Mouse (Mus musculus): ENCODE results near the gene Polr3g. TPM values are rescaled to one million over a fixed set of nuclear protein-coding genes. Genes with fewer than 3 reads are reported as not detected.

Polr3g gene
- total and polyA plus RNA-seq, 3 experiments = 26.2 to 79.4 (median 36.8) TPM

DNA sequence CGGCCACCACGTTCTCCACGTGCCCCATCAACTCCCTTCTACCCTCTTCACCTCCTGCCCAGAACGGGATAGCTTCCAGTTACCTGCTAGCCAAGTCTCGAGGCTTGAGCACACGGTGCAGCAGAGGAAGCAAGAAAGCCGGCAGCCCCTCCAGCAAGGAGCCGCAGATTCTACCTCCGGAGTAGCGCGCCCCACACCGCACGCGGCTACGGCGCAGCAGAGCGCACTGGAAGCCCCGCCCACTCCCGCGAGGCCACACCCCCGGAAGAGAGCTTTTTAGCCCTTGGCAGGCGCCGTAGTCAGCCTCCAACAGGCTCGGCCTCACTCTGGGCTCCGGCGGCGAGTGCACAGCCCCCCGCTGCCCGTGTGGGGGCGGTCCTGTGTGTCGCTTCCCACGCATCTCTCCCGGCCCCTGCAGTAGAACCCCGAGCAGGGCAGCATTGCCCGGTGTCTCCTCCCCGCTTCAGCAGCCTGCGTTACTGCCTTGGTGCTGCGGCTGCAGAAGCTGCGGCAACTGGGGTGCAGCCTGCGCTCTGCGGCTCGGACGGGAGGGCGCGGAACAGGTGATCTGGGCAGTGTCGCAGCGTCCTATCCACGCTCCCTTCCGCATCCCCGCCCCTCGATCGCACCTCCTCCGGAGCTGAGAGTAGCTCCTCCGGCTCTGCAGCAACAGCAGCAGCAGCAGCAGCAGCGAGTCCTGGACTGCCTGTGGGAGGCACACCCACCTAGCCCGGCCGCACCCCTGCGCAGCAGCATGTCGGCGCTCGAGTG, at the start of gene Polr3g, which contains the start of gene Mblac2 (continued):
- TF ChIP-seq MXI1 (IDR thresholded peaks at IDR 0.05; ENCODE audit: low read depth, low read length) = peak; percentile 92
- TF ChIP-seq ZNF384 (IDR thresholded peaks at IDR 0.05; ENCODE audit: low read depth, low read length) = no peak
- 0 out of 2 replicates have a peak, but pooled peaks have one; percentile 75 for TF ChIP-seq UBTF (IDR thresholded peaks at IDR 0.05; ENCODE audit: borderline replicate concordance, insufficient read depth, low read depth, low read length)
- TF ChIP-seq USF1 (IDR thresholded peaks at IDR 0.05; ENCODE audit: low read depth, low read length) = peak; percentile 65

DNA sequence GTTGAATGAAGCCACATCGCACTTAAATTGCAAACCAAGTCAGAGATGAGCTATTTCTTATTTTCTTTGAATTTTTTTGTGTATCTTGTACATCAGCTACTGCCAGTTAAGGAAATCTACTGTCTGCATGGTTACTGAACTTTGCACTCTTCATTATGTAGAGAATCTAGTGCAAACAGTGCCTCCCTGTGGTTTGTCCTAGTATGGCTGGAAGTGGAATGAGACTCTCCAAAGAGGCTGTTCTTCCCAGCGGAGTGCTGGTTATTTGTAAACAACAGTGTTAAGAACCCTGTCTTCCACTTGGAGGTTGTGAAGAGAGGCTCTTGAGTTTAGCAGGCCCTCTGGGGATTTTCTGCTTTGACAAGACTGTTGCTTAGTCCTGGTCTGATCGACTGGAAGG, 49.6 kb upstream of the Polr3g start:
- H3K36me3 ChIP-seq (ENCODE audit: control insufficient read depth in 1 of 2, insufficient read depth in 2 of 2, low read length in 2 of 2) = no peaks in the 10 kb centered on the region; a peak in 1 of 4 replicates
- H3K4me1 ChIP-seq (ENCODE audit: control insufficient read depth in 1 of 2, insufficient read depth in 2 of 2, low read length in 2 of 2) = no peaks in the 10 kb centered on the region; a peak in 1 of 4 replicates
- no peaks in the 10 kb centered on the region for H3K9me3 ChIP-seq (replicated peaks; ENCODE audit: insufficient read depth, low read length)
- TF ChIP-seq ZNF384 (IDR thresholded peaks at IDR 0.05; ENCODE audit: low read depth, low read length) = 0 out of 2 replicates have a peak, but pooled peaks have one; percentile 11
- TF ChIP-seq POLR2A (IDR thresholded peaks at IDR 0.05; ENCODE audit: control insufficient read depth in 1 of 2, insufficient read depth in 1 of 2, low read depth in 1 of 2, low read length in 2 of 2, poor library complexity in 1 of 2) = no peak
- peak; percentile 92 for TF ChIP-seq RAD21 (IDR thresholded peaks at IDR 0.05; ENCODE audit: low read depth, low read length)
- TF ChIP-seq ZC3H11A (IDR thresholded peaks at IDR 0.05; ENCODE audit: low read depth, low read length) = peak; percentile 91
- no peak for TF ChIP-seq E2F4 (IDR thresholded peaks at IDR 0.05; ENCODE audit: borderline replicate concordance, low read depth, low read length)
- peak; percentile 44; the same call in 1 of the 2 replicates for TF ChIP-seq SIN3A (IDR thresholded peaks at IDR 0.05; ENCODE audit: low read length)
- TF ChIP-seq CTCF (IDR thresholded peaks at IDR 0.05 in 2 of 3, conservative IDR thresholded peaks at IDR 0.05 in 1 of 3; ENCODE audit: control insufficient read depth in 1 of 3, insufficient read depth in 1 of 3, low read depth in 2 of 3, low read length in 3 of 3, poor library complexity in 1 of 3, severe bottlenecking in 1 of 3) = peak; percentile 45 to 95 (median 78)
- TF ChIP-seq ETS1 (IDR thresholded peaks at IDR 0.05; ENCODE audit: low read depth, low read length) = no peak
- no peak for TF ChIP-seq GATA1 (IDR thresholded peaks at IDR 0.05; ENCODE audit: low read depth, low read length)
- no peak for TF ChIP-seq CHD1 (IDR thresholded peaks at IDR 0.05; ENCODE audit: low read depth, low read length)
- TF ChIP-seq SMC3 (IDR thresholded peaks at IDR 0.05; ENCODE audit: low read depth, low read length) = peak; percentile 98
- no peak for TF ChIP-seq UBTF (IDR thresholded peaks at IDR 0.05; ENCODE audit: borderline replicate concordance, insufficient read depth, low read depth, low read length)
- peak; percentile 75 for DNase-seq (ENCODE audit: low read depth, low spot score)
- no peak overlapping the region for H3K27ac ChIP-seq (ENCODE audit: control insufficient read depth, low read depth, low read length)
- H3K9ac ChIP-seq (ENCODE audit: control insufficient read depth, low read depth, low read length, poor library complexity, severe bottlenecking) = no peak overlapping the region
- H3K79me2 ChIP-seq (ENCODE audit: control insufficient read depth, insufficient read depth, low read length, poor library complexity) = no peaks in the 10 kb centered on the region
- H3K4me3 ChIP-seq (ENCODE audit: control insufficient read depth in 1 of 2, insufficient read depth in 1 of 2, low read depth in 2 of 2, low read length in 2 of 2) = no peak overlapping the region
- no peaks in the 10 kb centered on the region; a peak in 1 of 4 replicates for H3K27me3 ChIP-seq (ENCODE audit: control insufficient read depth in 1 of 2, insufficient read depth in 2 of 2, low read length in 2 of 2)

DNA sequence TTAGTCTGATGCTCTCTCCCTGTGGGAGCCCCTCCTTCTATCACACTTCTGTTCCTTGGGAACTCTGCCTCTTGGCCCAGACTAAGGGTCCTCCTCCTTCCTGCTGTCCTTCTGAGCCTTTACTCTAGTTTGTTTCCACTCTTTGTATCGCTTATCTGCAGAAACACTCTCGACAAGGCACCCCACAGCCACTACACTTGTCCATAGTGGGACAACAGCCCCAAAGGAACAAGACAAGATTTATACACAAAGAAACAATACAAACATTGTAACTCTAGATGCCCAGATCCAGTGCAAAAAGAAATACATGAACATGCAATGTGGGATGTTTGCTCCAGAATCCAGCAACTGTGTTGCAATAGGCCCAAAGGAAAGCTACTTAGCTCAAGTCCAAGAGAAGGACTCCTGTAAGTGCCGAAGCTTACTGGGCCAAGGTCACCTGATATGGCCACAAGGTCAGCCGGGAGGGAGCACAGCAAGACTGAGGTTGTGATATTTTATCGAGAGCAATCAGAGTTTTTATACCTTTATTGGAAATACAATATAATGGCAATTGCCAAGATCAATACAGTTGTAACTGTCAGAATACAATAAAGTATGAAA, 46.3 kb upstream of the Polr3g start:
- Histone ChIP-seq H3K4me3 (ENCODE audit: control insufficient read depth in 1 of 2, insufficient read depth in 1 of 2, low read depth in 2 of 2, low read length in 2 of 2) (no peak overlapping the region), H3K27me3 (ENCODE audit: control insufficient read depth in 1 of 2, insufficient read depth in 2 of 2, low read length in 2 of 2) (no peaks in the 10 kb centered on the region; a peak in 1 of 4 replicates), H3K9me3 (replicated peaks; ENCODE audit: insufficient read depth, low read length) (no peaks in the 10 kb centered on the region), H3K4me1 (ENCODE audit: control insufficient read depth in 1 of 2, insufficient read depth in 2 of 2, low read length in 2 of 2) (no peaks in the 10 kb centered on the region; a peak in 1 of 4 replicates), H3K27ac (ENCODE audit: control insufficient read depth, low read depth, low read length) (no peak overlapping the region), H3K79me2 (ENCODE audit: control insufficient read depth, insufficient read depth, low read length, poor library complexity) (no peaks in the 10 kb centered on the region), H3K9ac (ENCODE audit: control insufficient read depth, low read depth, low read length, poor library complexity, severe bottlenecking) (no peak overlapping the region), H3K36me3 (ENCODE audit: control insufficient read depth in 1 of 2, insufficient read depth in 2 of 2, low read length in 2 of 2) (no peaks in the 10 kb centered on the region; a peak in 1 of 4 replicates)
- no peak for DNase-seq (ENCODE audit: low read depth, low spot score)
- TF ChIP-seq NRF1 (IDR thresholded peaks at IDR 0.05; ENCODE audit: insufficient read depth, low read depth, low read length, poor library complexity, severe bottlenecking) = no peak
- TF ChIP-seq POLR2A (IDR thresholded peaks at IDR 0.05; ENCODE audit: control insufficient read depth in 1 of 2, insufficient read depth in 1 of 2, low read depth in 1 of 2, low read length in 2 of 2, poor library complexity in 1 of 2) = no peak
- TF ChIP-seq MAX (IDR thresholded peaks at IDR 0.05; ENCODE audit: low read length) = no peak
- TF ChIP-seq TAL1 (IDR thresholded peaks at IDR 0.05; ENCODE audit: low read length) = no peak
- no peak for TF ChIP-seq MAFK (IDR thresholded peaks at IDR 0.05; ENCODE audit: borderline replicate concordance, low read depth, low read length)
- no peak for TF ChIP-seq MAZ (IDR thresholded peaks at IDR 0.05; ENCODE audit: low read depth, low read length)
- TF ChIP-seq UBTF (IDR thresholded peaks at IDR 0.05; ENCODE audit: borderline replicate concordance, insufficient read depth, low read depth, low read length) = no peak
- TF ChIP-seq TBP (IDR thresholded peaks at IDR 0.05; ENCODE audit: low read depth, low read length) = no peak
- TF ChIP-seq SMC3 (IDR thresholded peaks at IDR 0.05; ENCODE audit: low read depth, low read length) = no peak
- TF ChIP-seq USF1 (IDR thresholded peaks at IDR 0.05; ENCODE audit: low read depth, low read length) = no peak
- no peak for TF ChIP-seq MYC (IDR thresholded peaks at IDR 0.05; ENCODE audit: low read depth, low read length)
- no peak for TF ChIP-seq MXI1 (IDR thresholded peaks at IDR 0.05; ENCODE audit: low read depth, low read length)
- TF ChIP-seq ELF1 (IDR thresholded peaks at IDR 0.05; ENCODE audit: low read depth, low read length) = no peak
- no peak for TF ChIP-seq JUND (IDR thresholded peaks at IDR 0.05; ENCODE audit: low read depth, low read length)
- no peak for TF ChIP-seq MYB (IDR thresholded peaks at IDR 0.05; ENCODE audit: low read depth, low read length)
- TF ChIP-seq BHLHE40 (IDR thresholded peaks at IDR 0.05; ENCODE audit: borderline replicate concordance, low read depth, low read length) = no peak
- no peak for TF ChIP-seq CTCF (IDR thresholded peaks at IDR 0.05 in 2 of 3, conservative IDR thresholded peaks at IDR 0.05 in 1 of 3; ENCODE audit: control insufficient read depth in 1 of 3, insufficient read depth in 1 of 3, low read depth in 2 of 3, low read length in 3 of 3, poor library complexity in 1 of 3, severe bottlenecking in 1 of 3)
- no peak for TF ChIP-seq SIN3A (IDR thresholded peaks at IDR 0.05; ENCODE audit: low read length)
